Mouse (Mus musculus) spleen, postnatal 14 days (tissue): ENCODE data around the gene Klk7.

ENCODE experiments used
- DNase-seq, 2 experiments: peaks; one replicate each; pipeline ENCODE4 v3.0.0; 2021 to 2022; ENCODE audit warnings: low spot score in 2 of 2

Klk7 gene

DNA sequence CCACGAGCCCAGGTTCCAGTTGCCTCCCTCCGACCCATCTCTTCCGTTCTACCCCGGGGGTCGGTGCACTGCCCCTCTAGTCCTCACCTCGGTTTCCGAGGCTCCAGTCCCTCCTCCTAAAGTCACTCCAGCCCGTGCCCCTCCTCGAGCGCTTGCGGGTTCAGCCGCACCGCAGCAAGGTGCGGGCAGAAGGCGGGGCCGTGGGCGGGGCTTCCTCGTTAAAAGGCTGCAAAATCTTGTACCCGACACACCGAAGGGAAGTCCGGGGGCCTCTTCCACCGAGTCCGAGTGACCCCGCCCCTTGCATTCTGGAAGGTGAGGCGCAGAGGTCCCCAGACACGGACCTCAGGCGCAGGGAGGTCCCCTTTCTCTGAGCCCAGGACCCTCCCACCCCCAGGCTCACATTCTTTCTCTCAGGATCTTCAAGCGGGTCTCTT, 13.7 kb upstream of the Klk7 start, which contains the start of gene Klk8:
TSS of gene Klk8 (plus strand) at position 245 of the 437 bp plus-strand sequence.
- peak in 1 of 2 experiments; percentile 4 for DNase-seq

DNA sequence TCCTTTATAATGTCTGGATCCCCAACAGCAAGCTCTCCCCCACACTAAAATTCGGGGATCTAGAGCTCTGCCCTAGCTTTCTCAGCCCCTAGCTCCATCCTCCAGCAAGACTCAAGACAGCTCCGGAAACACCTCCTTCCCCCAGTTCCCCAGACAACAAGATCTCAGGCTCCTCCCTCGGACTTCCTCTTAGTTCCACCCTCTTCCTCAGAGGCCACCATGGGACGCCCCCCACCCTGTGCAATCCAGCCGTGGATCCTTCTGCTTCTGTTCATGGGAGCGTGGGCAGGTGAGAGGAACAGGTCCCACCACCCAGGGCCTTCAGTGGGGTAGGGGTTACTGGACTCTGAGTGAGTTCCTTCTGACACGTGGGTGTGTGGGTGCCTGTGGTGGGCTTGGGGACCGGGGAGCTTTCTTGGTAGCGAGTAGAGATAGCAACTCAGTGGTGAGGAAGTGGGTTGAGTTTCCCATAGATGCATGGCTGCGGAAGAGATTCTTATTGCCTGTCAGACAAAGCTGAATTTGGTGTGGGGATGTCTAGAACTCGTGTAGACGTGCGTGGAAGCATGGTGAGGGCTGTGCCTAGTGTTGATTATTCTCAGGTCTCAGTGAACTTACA, 13.1 kb upstream of the Klk7 start:
- DNase-seq: no peak

DNA sequence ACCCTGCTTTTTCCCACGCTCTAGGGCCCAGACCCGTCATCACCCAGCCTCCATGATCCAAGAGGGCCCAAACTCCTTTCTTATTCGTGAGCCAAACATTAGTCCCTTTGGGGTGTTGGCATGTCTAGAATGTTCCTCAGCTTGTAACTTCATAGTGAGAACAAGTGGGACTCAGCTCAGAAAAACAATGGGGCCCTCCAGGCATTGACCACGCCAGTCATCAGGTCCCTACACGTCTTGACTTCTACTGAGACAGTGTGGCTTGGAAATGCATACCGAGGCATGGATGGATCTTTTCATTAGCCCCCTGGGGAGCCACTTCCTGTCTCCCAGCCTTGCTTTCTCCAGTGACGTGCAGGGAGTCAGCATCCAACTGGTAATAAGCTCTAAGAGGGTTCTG, 11.2 kb upstream of the Klk7 start:
- DNase-seq: no peak

DNA sequence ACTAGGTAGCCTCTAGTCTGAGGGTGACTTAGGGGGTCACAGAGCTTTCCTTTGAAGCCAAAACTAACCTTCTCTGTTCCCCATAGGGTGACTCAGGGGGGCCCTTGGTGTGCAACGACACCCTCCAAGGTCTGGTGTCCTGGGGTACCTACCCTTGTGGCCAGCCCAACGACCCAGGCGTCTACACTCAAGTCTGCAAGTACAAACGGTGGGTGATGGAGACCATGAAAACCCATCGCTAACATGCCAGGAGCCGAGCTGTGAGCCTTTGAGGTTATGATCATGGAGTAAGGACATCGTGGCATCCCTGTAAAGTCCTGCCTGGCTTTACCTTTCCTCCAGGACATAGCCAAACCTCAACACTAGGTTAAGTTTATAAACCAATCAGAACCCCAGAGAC, 4.1 kb downstream of the Klk7 start:
- no peak for DNase-seq

DNA sequence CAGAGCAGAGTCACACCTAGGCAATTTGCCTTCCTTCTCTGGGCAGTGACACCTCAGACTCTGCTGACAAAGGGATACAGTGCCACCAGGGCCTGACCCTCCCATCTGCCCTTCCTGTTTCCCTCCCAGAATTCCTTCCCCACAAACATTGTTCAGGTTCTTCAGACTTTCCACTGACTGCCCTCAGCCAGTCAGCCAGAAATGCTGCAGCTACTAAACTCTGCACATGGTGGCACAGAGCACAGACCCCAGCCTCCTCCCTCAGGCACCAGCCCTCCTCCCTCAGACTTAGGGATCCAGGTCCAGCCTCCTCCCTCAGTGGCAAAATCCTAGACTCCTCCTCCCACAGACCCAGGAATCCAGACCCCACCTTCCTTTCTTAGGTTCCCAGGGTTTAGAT, 5.7 kb downstream of the Klk7 start:
- DNase-seq: no peak

DNA sequence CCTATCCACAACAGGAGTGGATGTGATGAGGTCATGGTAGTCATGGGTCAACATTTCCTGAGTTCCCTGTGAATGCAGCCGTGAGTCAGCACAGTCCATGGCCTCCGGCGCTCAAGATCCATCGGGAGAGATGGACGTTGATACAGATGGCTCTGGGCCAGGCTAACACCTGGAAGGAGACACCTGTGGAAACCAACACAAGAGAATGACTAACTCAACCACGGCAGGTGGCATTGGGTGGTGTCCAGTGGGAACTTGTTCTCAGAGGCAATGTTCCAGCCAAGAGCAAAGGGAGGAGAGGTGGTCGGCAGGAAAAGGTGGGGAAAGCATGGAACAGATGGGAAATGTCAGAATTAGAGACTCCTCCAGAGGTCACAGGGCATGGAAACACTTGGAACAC, 10.5 kb downstream of the Klk7 start:
- no peak for DNase-seq

DNA sequence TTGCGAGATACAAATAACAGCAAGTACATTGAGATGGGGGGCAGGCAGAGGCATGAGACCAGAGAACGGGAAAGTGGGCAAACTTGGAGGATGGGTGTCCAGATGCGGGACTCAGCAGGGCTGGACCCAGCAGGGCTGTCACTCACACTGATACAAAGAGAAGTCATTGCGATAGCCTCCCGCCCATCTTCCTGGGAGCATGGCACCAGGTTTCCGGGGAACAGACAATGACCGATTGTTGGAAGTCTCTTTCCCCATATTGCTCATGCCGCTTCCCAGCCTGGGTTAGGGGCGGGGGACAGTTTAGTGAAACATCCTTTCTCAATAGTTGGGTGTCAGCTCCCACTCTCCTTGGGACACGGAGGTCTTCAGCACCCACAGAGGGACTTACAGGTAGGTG, 13.1 kb downstream of the Klk7 start, which contains the start of gene Klk6:
TSS of gene Klk6 (plus strand) at position 301 of the 400 bp plus-strand sequence.
- DNase-seq: no peak

DNA sequence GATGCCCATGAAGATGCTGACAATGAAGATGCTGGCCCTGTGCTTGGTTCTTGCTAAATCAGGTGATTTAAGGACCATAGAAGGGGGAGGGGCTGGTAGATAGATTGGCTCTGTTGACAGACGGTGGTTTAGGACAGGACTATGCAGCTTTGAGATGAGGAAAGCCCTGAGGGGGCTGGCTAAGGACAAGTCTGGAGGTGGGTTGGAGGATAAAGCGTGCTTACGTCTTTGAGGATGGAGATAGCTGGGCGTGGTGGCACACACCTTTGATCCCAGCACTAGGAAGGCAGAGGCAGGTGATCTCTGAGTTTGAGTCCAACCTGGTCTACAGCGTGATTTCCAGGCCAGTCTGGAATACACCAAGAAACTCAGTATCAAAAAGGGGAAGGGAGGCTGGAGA, 15.0 kb downstream of the Klk7 start:
- DNase-seq: no peak

DNA sequence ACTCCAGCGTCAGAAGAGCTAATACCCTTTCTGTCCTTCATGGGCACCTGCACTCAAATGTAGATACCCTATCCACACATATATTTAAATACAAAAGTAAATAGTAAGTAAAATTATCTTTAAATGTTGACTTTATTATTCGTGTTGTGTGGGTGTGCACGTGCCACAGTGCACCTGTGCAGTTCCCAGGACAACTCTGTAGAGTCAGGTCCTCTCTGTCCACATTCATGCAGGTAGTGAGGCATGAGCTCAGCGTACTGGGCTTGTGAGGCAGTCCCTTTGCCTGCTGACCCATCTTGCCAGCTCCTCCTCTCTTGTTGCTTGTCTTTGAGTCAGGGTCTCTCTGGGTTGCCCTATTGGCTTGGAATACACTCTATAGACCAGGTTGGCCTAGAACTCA, 16.6 kb downstream of the Klk7 start:
- DNase-seq: no peak

DNA sequence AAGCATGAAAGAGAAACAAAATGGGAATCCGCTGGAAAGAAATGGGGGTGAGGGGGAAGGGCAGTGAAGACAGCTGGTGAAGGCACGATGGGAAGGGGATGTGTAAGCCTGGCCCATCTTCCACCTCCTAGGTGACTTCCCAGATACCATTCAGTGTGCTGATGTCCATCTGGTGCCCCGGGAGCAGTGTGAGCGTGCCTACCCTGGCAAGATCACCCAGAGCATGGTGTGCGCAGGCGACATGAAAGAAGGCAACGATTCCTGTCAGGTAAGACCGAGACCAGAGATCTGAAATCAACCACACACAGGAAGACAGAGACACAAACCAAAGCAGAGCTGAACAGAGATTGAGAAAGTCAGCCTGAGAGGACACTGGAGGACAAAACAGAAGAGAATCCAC, 17.9 kb downstream of the Klk7 start:
- DNase-seq: no peak

DNA sequence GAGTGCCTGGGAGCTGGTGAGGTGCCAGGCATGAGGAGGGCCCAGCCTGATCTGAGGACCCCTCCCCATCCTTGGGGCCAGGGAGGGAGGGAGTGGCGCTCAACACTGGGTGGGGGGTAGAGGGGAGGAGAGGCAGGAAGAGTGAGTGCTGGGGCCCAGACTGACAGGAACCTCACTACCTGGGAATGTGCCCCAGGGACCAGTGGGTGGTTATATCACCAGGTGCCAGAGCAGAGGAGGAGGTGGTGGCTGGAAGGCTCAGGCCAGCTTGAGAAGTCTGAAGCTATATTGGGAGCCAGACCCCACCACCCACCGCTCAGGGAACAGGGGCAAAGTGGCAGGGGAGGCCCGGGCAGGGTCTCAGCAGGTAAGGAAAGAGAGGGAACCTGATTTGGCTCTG, 30.6 kb downstream of the Klk7 start, which contains the start of gene Klk5:
TSS of gene Klk5 (plus strand) at position 271 of the 400 bp plus-strand sequence.
- DNase-seq: no peak

DNA sequence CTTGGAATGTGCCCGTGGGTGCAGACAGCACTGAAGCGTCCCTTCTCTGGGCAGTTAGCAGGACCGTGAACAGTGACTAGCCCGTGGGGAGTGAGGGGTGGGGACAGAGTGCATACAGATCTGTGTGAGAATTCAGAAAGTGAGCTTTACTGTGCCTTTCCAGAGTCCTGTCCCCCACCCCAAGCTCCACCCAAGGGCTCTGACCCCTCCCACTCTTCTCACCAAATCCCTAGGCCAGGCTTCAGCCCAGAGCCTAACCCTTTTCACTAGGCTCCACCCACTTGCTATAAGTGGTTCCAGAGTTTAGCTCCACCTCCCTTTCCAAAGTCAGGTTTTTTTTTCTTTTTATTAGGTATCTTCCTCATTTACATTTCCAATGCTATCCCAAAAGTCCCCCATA, 32.7 kb downstream of the Klk7 start:
- DNase-seq: no peak

DNA sequence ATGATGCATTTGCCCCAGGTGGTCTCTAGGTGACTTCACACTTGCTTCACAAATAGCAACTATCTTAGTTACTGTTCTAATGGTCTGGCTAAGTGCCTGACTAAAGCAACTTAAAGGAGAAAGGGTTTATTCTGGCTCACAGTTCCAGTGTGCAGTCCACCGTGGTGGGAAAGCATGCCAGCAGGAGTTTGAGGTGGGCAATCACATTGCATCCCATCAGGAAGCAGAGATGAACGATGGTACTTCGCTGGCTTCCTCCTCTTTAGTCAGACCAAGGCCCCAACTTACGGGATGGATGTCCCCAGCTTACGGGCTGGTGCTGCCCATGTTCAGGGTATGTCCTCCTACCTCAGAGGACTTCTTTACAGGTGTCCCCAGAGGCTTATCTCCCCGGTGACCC, 40.5 kb downstream of the Klk7 start:
- no peak for DNase-seq

DNA sequence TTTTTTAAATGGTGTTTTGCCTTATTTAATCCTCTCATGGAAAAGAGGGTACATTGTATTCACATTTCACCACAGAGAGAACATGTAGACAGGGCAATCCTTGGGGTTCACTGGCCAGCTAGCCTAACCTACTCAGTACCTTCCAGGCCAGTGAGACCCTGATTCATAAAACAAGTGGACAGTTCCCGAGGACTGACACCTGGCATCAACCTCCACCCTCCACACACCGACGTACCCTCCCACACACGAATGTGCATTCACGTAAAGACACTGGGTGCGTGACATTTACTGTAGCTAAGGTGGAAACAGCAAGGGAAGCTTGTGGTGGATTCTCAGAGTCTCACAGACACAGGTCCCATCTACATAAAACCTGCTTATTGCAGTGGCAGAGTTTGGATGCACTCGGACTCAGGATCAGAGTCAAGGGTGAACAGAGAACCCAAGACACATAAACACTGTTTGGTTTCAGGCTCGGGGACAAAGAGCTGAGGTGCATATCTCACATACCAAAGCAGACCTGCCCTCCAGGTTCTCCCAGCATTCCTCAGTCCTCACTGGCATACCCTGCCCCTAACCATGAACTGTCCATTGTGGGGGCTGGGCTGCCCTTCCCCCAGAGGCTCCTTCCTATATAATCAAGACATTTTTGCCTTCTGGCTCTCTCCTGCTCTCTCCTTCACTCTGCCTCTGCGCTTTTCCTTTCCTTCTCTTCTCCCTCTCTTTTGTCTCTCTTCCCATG, 43.7 kb downstream of the Klk7 start:
- DNase-seq: no peak

DNA sequence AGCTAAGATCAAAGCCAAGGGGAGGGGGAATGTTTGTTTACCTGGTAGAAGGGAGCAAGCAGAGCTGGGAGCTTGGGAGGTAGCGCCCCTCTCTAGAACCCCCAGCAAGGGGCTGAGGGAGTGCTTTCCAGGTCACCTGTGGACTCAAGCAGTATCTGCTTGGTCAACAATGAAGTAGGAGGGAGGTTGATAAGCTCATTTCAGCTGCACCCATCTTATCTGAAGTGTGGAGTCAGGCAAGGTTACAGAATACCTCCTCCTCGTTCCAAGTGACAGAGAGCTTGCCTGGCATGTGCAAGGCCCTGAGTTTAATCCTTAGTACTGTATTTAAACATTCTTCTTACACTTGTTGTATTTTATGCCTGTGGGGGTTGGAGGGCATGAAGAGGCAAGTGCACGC, 44.6 kb downstream of the Klk7 start:
- DNase-seq: no peak

DNA sequence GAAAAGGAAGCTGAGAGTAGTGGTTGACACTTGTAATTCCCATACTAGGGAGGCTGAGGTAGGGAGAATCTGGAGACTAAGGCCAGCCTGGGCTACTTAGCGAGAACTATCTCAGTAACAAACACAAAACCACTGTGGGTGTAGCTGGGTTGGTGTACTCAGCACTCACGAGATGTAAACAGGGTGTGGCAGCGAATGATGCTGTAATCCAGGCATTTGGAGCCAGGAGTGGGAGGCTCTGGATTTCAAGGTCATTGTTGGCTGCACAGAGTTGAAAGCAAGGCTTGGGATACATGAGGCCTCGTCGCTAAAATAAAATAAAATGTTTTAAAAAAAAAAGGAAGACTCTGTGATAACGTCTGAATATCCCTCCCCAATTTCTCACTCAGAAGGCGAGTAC, 45.2 kb downstream of the Klk7 start:
- no peak for DNase-seq

DNA sequence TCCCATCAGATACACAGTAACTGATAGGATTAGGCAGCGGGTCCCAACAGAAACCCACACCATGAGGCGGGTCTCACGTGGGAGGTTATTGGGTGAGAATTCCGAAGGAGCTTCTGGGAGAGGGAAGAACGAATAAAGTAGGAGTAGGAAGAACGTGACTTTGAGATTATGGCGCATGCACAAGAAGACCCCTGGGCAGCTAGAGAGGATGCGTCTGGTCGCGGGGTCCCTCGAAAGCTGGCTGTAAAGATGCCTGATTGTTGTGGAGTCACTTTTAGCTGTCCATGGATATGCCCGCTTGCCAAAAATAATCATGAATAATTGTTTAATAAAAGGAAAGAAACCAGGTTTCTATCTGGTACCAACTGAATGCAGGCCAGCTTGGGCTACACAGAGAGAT, 46.4 kb downstream of the Klk7 start:
- DNase-seq: no peak

DNA sequence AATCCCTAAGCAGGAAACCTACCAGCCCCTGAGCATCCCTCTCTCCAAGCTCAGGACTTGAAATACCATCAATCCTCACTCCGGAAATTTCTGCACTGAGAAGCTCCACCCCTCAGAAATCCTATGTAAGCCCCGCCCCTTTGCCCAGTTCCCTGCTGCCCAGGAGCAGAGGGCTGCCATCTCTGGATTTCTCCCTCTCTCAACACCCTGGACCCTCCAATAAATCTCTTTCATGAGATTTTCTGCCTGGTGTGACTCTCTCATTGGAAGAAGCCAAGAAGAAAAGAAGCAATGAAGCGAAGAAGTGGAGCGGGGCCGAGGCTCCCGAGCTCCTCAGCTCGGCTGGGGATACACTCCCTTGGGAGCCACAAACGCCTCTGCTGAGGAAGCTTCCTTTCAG, 49.3 kb downstream of the Klk7 start:
- DNase-seq: no peak
